Mouse (Mus musculus): ENCODE data around the gene Aes. TPM values are rescaled to one million over a fixed set of nuclear protein-coding genes. Genes with fewer than 3 reads are reported as not detected.

The Aes gene
- 1,803 and 2,150 TPM in 2 replicates for polyA plus RNA-seq (2012)

DNA sequence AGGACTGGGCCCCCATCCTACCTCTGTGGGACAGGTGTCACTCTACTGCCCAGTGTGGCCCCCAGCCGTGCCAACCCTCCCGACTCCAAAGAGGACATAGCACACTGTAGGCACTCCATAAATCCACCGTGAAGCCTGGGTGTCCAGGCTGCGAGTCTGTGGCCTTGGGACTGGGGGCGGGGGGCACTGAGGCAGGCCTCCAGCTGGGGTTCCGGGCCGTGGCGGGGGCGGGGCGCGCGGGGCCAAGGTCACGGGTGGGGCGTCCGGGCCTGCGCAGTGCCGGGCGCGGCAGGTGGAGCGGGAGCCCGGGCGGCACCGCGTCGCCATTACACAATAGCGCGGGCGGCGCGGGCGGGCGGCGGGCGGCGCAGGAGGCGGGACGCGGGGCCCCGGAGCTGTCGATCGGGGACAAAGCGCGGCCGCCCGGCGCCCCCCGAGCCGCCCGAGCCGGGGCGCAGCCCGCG, at the start of gene Aes:
Aes (plus strand) TSS at position 326 of the 464 bp plus-strand sequence.
- TF ChIP-seq GATA1 (IDR thresholded peaks at IDR 0.05; ENCODE audit: low read length), result no peak

- no peak for TF ChIP-seq GATA1 (IDR thresholded peaks at IDR 0.05; ENCODE audit: low read length)
Measured at GRCm38 (mm10) chr10:81510246-81510810, 49.0 kb upstream of the Aes start.

DNA sequence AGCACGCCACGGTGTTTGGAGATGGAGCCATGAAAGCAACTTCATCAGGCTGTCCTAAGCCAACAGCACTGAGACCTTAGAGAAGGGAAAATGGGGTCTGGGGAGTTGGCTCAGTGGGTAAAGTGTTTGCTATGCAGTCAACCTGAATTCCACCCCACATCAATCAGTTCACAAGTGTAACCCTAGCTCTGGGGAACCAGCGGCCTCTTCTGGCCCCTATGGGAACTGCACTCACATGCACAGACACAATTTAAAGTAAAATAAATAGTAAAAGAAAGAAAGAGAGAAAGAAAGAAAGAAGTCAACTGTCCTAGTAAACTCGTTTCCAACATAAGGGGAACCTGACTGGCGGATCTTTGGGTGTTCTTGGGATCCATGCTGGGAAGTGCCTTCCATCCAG, 45.5 kb upstream of the Aes start:
- TF ChIP-seq GATA1 (IDR thresholded peaks at IDR 0.05; ENCODE audit: low read length), result no peak

DNA sequence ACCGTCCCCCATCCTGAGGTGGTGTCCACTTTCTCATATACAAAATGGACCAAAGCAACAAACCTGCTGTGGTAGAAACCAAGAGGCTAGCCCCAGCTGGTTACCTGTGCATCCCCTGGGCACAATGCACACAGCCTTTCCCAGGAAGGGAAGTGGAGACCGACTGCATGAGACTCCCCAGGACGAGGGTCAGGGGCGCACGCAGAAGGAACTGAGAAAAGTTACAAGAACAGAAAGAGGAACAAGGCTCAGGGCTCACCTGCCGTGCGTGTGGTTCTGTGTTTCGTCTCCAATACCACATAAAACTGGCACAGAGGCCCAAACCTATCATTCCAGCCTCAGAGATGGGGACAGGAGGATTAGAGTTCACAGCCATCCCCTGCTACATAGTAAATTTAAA, 42.1 kb upstream of the Aes start:
- no peak for TF ChIP-seq GATA1 (IDR thresholded peaks at IDR 0.05; ENCODE audit: low read length)

DNA sequence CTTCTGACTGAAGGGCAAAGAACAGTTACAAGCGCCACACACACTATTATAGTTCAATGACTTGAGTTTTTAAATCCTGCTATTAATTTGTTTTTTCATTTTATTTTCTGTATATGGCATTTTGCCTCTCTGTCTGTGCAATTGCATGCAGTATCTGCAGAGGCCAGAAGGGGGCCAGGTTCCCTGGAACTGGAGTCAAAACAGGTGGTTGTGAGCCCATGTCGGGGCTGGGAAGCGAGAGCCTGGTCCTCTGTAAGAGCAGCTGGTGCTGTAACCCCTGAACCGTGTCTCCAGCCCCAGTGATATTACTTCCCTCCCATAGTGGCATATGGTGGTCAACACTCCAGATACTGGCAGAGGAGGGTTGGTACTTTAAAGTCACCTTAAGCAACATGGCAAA, 40.7 kb upstream of the Aes start:
- TF ChIP-seq GATA1 (IDR thresholded peaks at IDR 0.05; ENCODE audit: low read length), result no peak

GRCm38 (mm10) chr10:81519227-81519977, 39.9 kb upstream of the Aes start:
- TF ChIP-seq GATA1 (IDR thresholded peaks at IDR 0.05; ENCODE audit: low read length), result peak; percentile 40

DNA sequence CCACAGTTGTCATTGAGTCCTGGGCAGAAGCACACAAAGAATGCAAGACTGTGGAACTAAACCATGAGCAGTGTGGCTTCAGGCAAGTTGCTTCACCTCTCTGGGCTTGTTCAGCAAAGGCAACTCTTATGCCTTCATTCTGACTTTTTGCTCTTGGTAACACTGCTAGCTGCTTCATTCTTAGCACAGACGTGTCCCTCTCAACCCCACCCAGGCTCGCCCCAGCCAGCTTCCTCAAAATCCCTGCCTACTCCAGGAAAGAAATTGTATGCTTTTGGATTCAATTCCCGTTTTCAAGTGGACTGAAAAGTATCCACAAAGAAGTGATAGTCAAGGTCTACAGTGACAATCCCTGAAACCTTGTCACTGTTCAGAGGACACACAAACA, 39.3 kb upstream of the Aes start:
- no peak for TF ChIP-seq GATA1 (IDR thresholded peaks at IDR 0.05; ENCODE audit: low read length)

DNA sequence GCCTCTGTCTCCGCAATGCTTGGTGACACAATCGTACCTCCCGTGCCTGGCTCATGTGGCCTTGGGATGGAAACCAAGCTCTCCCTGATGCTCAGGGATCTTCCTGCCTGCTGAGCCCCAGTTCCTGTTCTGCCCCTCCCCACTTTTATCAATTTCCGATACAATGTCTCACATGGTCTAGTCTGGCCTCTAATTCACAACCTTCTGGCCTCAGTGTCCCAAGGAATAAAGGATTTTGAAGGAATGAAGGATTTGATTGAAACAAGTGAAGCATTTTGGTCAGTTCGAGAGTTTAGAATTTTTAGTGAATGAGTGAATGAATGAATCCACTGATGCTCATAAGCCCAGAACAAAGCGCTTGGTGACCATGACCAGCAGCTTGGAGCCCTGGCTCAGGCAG, 36.1 kb upstream of the Aes start:
- no peak for TF ChIP-seq GATA1 (IDR thresholded peaks at IDR 0.05; ENCODE audit: low read length)

DNA sequence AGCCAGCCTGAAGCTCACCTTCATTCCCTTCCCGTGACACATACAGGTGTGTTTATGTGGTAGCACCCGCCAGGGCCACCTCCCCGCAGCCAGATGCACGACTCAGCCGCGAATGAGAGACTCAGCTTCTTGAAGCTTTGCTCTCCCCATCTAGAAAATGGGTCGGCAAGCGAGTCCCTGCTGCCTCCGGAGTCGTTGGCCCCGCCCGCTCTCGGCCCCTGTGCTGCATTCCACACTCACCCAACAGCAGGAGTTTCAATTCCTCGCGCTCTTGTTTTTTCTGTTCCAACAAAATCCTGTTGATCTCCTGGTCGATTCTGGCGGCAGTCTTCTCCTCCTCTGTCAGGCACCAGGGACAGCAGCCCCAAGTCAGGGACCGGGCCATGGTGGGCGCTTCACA, 35.7 kb upstream of the Aes start:
- no peak for TF ChIP-seq GATA1 (IDR thresholded peaks at IDR 0.05; ENCODE audit: low read length)

DNA sequence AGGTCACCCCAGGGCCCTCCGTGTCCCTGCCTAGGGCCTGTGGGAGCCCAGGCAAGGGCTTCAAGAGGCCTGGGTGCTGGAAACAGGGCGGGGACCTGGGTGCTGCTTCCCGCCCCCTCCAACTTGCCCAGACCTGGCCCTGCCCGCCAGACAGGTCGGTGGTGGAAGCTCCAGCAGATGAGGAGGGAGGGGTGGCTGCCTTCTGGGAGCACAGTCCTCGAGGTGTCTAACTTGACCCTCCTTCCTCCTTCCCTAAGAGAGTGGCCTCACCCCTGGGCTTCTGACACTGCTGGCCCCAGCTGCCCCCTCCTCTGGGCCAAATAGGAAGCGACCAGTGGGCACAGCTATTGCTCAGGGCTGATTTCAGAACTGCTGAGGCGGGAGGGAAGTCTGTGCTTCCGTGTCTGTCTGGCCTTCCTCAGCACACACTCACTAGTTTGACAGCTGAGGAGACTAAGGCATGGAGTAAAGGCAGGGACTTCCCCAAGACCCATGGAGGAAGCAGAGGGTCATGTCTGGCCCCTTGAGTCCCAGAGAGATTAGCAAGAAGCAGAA, 35.2 kb upstream of the Aes start, which contains the start of gene Gna15:
Gna15 (minus strand) TSS at position 175 of the 555 bp plus-strand sequence.
- no peak for TF ChIP-seq GATA1 (IDR thresholded peaks at IDR 0.05; ENCODE audit: low read length)

DNA sequence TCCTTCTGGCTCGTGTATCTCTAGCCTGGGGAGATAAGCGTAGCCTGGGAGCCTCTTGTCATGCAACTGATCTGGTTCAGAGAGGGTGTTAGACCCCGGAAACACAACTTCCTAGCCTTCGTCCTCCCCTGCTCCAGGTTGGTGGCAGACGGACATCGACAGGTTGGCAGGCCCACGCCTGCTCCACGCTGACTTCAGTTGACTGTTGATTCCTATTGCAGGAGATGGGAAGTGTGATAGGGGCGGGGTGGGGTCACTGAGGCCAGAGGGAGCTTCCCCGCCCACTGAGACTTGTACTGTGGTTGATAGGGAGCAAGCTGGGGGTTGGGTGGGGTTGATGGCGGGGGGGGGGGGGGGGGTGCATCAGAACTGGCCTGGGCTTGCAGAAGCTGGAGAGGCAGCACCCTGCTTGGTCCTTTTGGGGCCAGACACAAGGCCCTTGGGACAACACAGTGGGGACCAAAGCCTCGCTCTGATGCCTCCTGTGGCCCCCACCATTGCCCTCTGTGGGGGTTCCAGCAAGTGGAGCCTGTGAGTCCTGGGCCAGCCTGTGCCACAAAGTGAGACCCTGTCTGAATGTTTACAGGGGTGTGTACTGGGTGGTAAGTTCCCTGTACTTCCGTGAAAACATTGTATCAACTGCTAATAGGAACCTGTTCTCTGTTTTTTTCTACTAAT, 34.1 kb upstream of the Aes start:
- TF ChIP-seq GATA1 (IDR thresholded peaks at IDR 0.05; ENCODE audit: low read length), result no peak

GRCm38 (mm10) chr10:81526779-81527178, 32.5 kb upstream of the Aes start:
- TF ChIP-seq GATA1 (IDR thresholded peaks at IDR 0.05; ENCODE audit: low read length), result no peak

DNA sequence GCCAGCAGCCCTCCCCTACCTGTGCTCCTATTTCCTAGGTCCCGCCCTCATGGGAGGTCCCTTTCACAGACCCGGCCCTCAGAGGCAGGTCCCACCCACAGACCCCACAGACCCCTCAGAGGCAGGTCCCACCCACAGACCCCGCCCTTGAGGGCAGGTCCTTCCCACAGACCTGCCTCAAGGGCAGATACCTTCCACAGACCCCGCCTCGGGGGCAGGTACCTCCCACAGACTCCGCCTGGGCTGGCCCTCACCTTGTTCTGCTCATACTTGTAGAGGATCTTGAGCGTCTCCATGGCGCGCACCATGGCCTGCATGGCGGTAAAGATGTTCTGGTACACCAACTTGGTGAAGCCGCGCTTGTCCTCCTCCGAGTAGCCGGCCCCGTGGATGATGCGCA, 24.5 kb upstream of the Aes start:
- TF ChIP-seq GATA1 (IDR thresholded peaks at IDR 0.05; ENCODE audit: low read length), result no peak

DNA sequence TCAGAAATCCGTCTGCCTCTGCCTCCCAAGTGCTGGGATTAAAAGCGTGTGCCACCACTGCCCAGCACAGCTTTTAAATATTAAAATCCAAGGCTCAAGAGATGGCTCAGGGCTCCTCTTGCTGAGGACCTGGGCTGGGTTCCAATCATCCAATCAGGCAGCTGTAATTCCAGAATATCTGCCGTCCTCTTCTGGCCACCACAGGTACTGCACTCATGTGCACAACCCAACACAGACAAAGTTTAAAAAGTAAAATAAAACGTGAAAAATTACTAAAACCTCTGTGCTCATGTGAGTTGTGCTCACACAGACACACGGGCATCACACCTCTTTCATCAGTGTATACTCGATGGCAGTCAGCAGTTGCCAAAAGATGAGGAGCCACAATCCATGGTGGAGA, 22.6 kb upstream of the Aes start:
- TF ChIP-seq GATA1 (IDR thresholded peaks at IDR 0.05; ENCODE audit: low read length), result no peak

- TF ChIP-seq GATA1 (IDR thresholded peaks at IDR 0.05; ENCODE audit: low read length), result no peak
Measured at GRCm38 (mm10) chr10:81537429-81537828, 21.9 kb upstream of the Aes start.

GRCm38 (mm10) chr10:81538321-81539048, 20.8 kb upstream of the Aes start:
- TF ChIP-seq GATA1 (IDR thresholded peaks at IDR 0.05; ENCODE audit: low read length), result no peak
